Mouse (Mus musculus): Measurements from ENCODE around the gene Pxylp1. TPM values are rescaled to one million over a fixed set of nuclear protein-coding genes. Genes with fewer than 3 reads are reported as not detected.

Pxylp1 gene
- polyA plus RNA-seq, 1 experiment from 2014 or later: 28.7 TPM

DNA sequence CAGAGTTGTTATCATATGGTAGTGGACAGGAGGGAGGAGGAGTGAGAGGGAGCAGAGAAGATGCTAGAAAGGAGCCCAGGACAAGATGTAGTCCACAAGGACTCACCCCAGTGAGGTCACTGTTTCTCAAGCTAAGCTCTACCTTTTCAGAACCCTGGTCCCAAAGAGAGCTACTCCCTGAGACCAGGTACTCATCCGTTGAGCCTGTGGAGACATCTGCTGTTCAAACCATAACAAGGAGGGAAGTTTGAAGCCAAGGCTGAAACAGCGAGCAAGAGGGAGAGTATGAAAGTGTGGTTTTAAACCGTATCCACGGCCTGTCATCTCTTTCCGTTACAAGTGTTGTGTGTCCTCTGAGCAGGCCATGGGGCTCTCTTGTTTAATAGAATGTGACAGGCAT lies 22.9 kb downstream of the Pxylp1 start:
- no peak for ATAC-seq (ENCODE audit: low FRiP score, low read depth)
- no peaks in the 10 kb centered on the region for H3K27me3 ChIP-seq
- no peak overlapping the region for H3K9ac ChIP-seq
- H3K4me3 ChIP-seq: no peak overlapping the region
- 0 out of 2 replicates have a peak, but pooled peaks cover 3% of the 10 kb centered on the region for H3K4me1 ChIP-seq
- no peak overlapping the region for H3K27ac ChIP-seq
- H3K4me2 ChIP-seq (replicated peaks): no peak overlapping the region
- 92% methylated on average over 5 of the region's 5 CpGs for WGBS
- H3K9me3 ChIP-seq: peaks cover 3% of the 10 kb centered on the region; the same call in 1 of the 2 replicates
- H3K36me3 ChIP-seq: peaks cover 6% of the 10 kb centered on the region; the same call in 1 of the 2 replicates

DNA sequence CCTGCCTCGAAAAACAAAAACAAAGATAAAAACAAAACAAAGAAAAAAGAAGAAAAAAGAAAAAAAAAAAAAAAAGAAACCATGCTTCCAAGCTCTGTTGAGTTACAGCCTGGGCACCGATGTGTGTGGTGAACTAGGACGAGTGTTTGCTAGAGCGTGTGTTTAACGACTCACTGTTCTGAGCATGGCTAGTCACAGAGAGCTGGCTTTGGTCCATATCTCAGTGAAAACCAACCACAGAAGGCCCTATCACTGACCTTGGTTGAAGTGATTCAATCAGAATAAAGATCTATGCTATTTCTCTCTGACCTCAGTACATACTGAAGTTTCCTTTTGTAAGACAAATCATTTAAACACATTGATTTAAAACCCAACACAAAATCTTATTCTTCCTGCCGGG lies 23.9 kb downstream of the Pxylp1 start:
- Histone ChIP-seq H3K4me1 (peaks cover 5% of the 10 kb centered on the region), H3K4me3 (no peak overlapping the region), H3K27ac (no peak overlapping the region), H3K36me3 (peaks cover 6% of the 10 kb centered on the region; the same call in 1 of the 2 replicates), H3K27me3 (no peaks in the 10 kb centered on the region), H3K9me3 (peaks cover 3% of the 10 kb centered on the region; the same call in 1 of the 2 replicates), H3K9ac (no peak overlapping the region), H3K4me2 (replicated peaks) (no peak overlapping the region)
- no peak for ATAC-seq (ENCODE audit: low FRiP score, low read depth)
- WGBS: 85% methylated on average over 6 of the region's 6 CpGs

GRCm38 (mm10) chr9:96867165-96867564 lies 25.3 kb downstream of the Pxylp1 start:
- WGBS: 68% methylated on average over 7 of the region's 7 CpGs
- Histone ChIP-seq H3K36me3 (peaks cover 5% of the 10 kb centered on the region; the same call in 1 of the 2 replicates), H3K9me3 (peaks cover 3% of the 10 kb centered on the region; the same call in 1 of the 2 replicates), H3K4me2 (replicated peaks) (no peak overlapping the region), H3K27ac (no peak overlapping the region), H3K27me3 (no peaks in the 10 kb centered on the region), H3K4me3 (no peak overlapping the region), H3K4me1 (peaks cover 18% of the 10 kb centered on the region), H3K9ac (no peak overlapping the region)
- no peak for ATAC-seq (ENCODE audit: low FRiP score, low read depth)

GRCm38 (mm10) chr9:96866196-96866595 lies 26.3 kb downstream of the Pxylp1 start:
- peaks cover 24% of the 10 kb centered on the region for H3K4me1 ChIP-seq
- no peak overlapping the region for H3K9ac ChIP-seq
- H3K9me3 ChIP-seq: peaks cover 3% of the 10 kb centered on the region; the same call in 1 of the 2 replicates
- no peak overlapping the region for H3K27ac ChIP-seq
- no peak overlapping the region for H3K4me3 ChIP-seq
- H3K36me3 ChIP-seq: no peaks in the 10 kb centered on the region
- no peak for ATAC-seq (ENCODE audit: low FRiP score, low read depth)
- H3K27me3 ChIP-seq: no peaks in the 10 kb centered on the region
- 95% methylated on average over 5 of the region's 5 CpGs for WGBS
- H3K4me2 ChIP-seq (replicated peaks): no peak overlapping the region

- Histone ChIP-seq H3K9ac (no peak overlapping the region), H3K36me3 (no peaks in the 10 kb centered on the region), H3K9me3 (no peaks in the 10 kb centered on the region), H3K4me2 (replicated peaks) (no peak overlapping the region), H3K4me1 (peaks cover 31% of the 10 kb centered on the region), H3K4me3 (no peak overlapping the region), H3K27me3 (no peaks in the 10 kb centered on the region), H3K27ac (no peak overlapping the region)
- ATAC-seq (ENCODE audit: low FRiP score, low read depth): no peak
- WGBS: 78% methylated on average over 16 of the region's 16 CpGs
Measured at GRCm38 (mm10) chr9:96865473-96866050, 26.9 kb downstream of the Pxylp1 start.

DNA sequence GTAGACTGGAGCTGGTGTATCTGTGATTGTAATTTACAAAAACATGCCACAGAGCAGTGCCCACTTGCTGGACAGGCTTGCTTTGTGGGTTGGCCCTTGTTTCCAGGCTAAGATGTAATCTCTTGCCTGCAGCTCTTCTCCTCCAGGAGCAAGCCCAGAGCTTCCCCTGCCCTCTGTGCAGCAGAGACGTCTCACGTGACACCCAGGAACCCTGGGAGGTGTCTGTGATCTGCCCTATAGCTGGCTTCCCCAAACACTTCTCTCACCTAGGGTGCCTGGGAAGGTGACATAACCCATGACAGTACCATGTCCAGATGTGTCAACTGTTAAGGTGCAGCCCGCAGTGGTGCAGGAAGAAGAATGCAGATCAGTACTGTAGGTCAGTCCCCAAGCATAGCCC lies 28.9 kb downstream of the Pxylp1 start:
- ATAC-seq (ENCODE audit: low FRiP score, low read depth): no peak
- no peak overlapping the region for H3K9ac ChIP-seq
- no peaks in the 10 kb centered on the region for H3K36me3 ChIP-seq
- no peaks in the 10 kb centered on the region for H3K27me3 ChIP-seq
- H3K9me3 ChIP-seq: no peaks in the 10 kb centered on the region
- no peak overlapping the region for H3K4me3 ChIP-seq
- 48% methylated on average over 3 of the region's 3 CpGs for WGBS
- H3K4me1 ChIP-seq: peaks cover 35% of the 10 kb centered on the region
- H3K27ac ChIP-seq: no peak overlapping the region
- H3K4me2 ChIP-seq (replicated peaks): no peak overlapping the region

DNA sequence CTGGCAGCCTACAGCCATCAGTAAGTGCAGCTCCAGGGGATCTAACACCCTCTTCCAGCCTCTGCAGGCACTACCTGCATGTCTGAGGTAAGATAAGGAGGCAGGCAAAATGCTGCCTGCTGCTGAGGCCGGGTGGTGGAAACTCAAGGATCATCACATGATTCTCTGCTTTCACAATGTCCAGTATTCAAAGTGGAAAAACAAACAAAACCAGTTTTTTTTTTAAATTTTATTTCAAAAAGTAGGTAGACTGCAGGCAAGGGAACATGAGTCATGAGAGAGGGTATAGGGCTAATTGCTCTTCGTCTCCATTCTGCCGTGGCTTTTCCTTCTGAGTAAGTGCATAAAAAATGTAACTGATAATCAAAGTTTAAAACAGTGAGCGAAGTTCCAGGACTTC lies 29.6 kb downstream of the Pxylp1 start:
- Histone ChIP-seq H3K9ac (no peak overlapping the region), H3K36me3 (no peaks in the 10 kb centered on the region), H3K4me1 (peaks cover 35% of the 10 kb centered on the region), H3K27me3 (no peaks in the 10 kb centered on the region), H3K4me3 (no peak overlapping the region), H3K27ac (no peak overlapping the region), H3K4me2 (replicated peaks) (no peak overlapping the region), H3K9me3 (no peaks in the 10 kb centered on the region)
- 52% methylated on average over 4 of the region's 4 CpGs for WGBS
- ATAC-seq (ENCODE audit: low FRiP score, low read depth): no peak

DNA sequence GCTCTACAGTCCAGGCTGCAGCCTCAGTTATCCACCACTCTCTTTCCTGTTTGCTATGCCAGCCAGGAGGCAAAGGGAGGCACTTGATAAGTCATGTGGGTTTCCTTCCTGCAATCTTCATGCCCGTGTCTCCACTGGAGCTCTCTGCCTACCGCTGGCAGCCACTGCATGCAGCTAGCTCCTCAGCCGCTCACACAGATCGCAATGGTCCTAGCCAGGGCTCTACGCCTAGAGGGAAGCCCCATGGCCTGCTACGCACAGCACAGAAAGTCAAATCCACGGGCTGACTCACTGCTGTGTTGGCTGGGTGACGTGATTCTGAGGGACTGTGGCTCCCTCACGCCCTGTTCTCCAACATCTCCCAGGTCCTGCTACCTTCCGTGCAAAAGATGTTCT lies 31.4 kb downstream of the Pxylp1 start:
- 73% methylated on average over 10 of the region's 10 CpGs for WGBS
- Histone ChIP-seq H3K4me1 (peaks cover 32% of the 10 kb centered on the region), H3K27ac (no peak overlapping the region)

DNA sequence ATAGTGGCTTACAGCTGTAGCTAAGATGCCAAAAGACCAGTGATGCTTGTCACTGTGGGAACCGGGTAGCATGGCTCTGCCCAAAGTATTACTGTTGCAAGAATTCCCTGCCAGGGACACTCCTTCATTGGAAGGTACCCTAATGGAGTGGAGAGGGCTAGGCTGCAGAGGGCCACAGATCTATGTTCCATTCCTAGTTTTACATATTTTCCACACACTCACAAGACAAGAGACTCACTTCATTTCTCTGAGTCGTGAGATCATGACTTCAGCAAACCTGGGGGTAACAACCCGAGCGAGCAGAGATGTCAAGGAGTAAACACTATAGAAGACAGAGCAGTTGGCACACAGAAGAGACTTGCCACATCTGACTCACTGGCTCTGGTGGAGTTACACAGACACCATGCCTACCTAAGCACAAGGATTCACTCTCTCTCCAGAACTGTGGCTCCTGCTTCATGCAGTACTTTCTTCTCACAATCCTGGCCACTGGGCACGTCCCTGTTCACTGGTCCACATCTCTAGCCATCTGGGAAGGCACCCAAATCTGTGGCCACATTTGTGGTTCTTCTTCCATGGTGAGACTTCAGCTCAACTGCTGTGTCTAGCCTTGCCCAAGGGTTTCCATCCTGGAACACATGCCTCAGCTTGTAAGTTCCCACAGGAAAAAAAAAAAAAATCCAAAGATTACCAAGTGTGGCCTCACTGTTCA lies 31.9 kb downstream of the Pxylp1 start:
- H3K4me3 ChIP-seq: no peak overlapping the region
- no peaks in the 10 kb centered on the region for H3K9me3 ChIP-seq
- 86% methylated on average over 5 of the region's 5 CpGs for WGBS
- no peaks in the 10 kb centered on the region for H3K36me3 ChIP-seq
- no peak overlapping the region for H3K27ac ChIP-seq
- no peaks in the 10 kb centered on the region for H3K27me3 ChIP-seq
- no peak for ATAC-seq (ENCODE audit: low FRiP score, low read depth)
- H3K4me1 ChIP-seq: peaks cover 32% of the 10 kb centered on the region
- H3K4me2 ChIP-seq (replicated peaks): no peak overlapping the region
- H3K9ac ChIP-seq: no peak overlapping the region

More for the DNA sequence above, 31.4 kb downstream of the Pxylp1 start:
- Histone ChIP-seq H3K36me3 (no peaks in the 10 kb centered on the region), H3K4me3 (no peak overlapping the region), H3K9ac (no peak overlapping the region), H3K4me2 (replicated peaks) (no peak overlapping the region), H3K9me3 (no peaks in the 10 kb centered on the region), H3K27me3 (no peaks in the 10 kb centered on the region)
- ATAC-seq (ENCODE audit: low FRiP score, low read depth): no peak

GRCm38 (mm10) chr9:96859027-96859426 lies 33.4 kb downstream of the Pxylp1 start:
- no peak for ATAC-seq (ENCODE audit: low FRiP score, low read depth)
- no peaks in the 10 kb centered on the region for H3K9me3 ChIP-seq

GRCm38 (mm10) chr9:96857838-96858237 lies 34.6 kb downstream of the Pxylp1 start:
- Histone ChIP-seq H3K4me1 (peaks cover 23% of the 10 kb centered on the region), H3K4me2 (replicated peaks) (no peak overlapping the region), H3K36me3 (no peaks in the 10 kb centered on the region), H3K9me3 (no peaks in the 10 kb centered on the region), H3K9ac (no peak overlapping the region), H3K27ac (no peak overlapping the region), H3K4me3 (no peak overlapping the region), H3K27me3 (no peaks in the 10 kb centered on the region)
- WGBS: 88% methylated on average over 4 of the region's 4 CpGs
- no peak for ATAC-seq (ENCODE audit: low FRiP score, low read depth)

More at GRCm38 (mm10) chr9:96859027-96859426, 33.4 kb downstream of the Pxylp1 start:
- Histone ChIP-seq H3K4me3 (no peak overlapping the region), H3K27ac (no peak overlapping the region), H3K4me2 (replicated peaks) (no peak overlapping the region), H3K27me3 (no peaks in the 10 kb centered on the region), H3K9ac (no peak overlapping the region), H3K4me1 (peaks cover 32% of the 10 kb centered on the region), H3K36me3 (no peaks in the 10 kb centered on the region)
- WGBS: 60% methylated on average over 2 of the region's 2 CpGs

DNA sequence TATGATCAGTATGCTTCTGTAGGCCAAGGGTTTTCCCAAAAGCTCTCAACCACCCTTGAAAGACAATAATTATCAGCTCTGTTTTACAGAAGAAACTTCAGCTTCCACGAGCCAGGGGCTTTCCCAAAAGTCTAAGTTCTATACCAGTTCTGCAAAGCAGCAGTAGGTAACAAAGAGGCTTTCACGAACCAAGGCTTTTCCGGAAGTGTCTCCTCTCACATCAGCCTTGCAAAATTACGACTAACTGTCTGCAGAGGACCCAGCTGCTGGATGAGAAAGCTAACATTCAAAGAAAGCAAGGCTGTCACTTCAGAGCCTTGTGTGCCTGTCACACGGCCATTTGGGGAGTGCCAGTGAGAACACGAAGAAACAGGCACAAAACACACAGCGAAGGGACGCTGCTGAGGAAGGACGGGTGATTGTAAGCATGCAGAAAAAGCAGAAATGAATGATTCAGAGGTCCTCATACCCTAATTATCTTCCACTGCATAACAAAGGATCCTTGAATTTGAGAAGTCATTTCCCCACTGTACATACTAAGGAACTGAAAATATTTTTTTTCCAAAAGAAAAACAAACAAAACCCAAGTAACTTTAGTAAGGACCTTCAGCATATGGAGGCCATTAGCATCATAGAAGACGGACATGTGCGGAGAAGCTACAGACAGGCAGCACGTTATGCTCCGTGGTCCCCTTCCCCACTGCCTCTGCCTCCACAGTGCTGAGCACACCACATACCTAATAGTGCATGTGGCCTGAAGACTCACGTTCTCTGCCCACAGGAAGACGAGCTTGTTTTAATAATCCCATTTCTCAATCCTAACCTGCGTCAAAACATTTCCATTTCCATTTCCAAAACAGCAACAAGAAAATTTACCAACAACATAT lies 38.9 kb downstream of the Pxylp1 start:
- Histone ChIP-seq H3K4me3 (no peak overlapping the region), H3K9ac (no peak overlapping the region; the same call in 1 of the 2 replicates), H3K4me2 (replicated peaks) (peak overlapping the region; percentile 19; the same call in 1 of the 2 replicates), H3K27ac (peak overlapping the region; percentile 48), H3K4me1 (peaks cover 11% of the 10 kb centered on the region), H3K9me3 (no peaks in the 10 kb centered on the region), H3K27me3 (no peaks in the 10 kb centered on the region), H3K36me3 (no peaks in the 10 kb centered on the region)
- no peak for ATAC-seq (ENCODE audit: low FRiP score, low read depth)
- 65% methylated on average over 16 of the region's 16 CpGs for WGBS
